ENCODE assay signal across 12 mouse cellular contexts in genomic region chr2:104313246-104313645, GRCm38 (mm10).
"Had no signal": no experiment of that assay in that cellular context is flagged by ENCODE, and none has a peak within 500 bp of the region (broad histone marks: within the 10 kb centered on the region; RNA-seq: fewer than 3 reads in every experiment).

No protein-coding gene starts in this region.

- DNase-seq: left cerebral cortex, postnatal 4 days; liver; liver, embryonic 13.5 days; liver, postnatal 0 days; lung, adult 18-20 months; lung, adult 2 months; lung, embryonic 14.5 days; lung, postnatal 10 days; lung, postnatal 14 days; lung, postnatal 36 days; lung, postnatal 4 days; midbrain, embryonic 14.5 days had no signal
